Mouse (Mus musculus): Measurements from ENCODE around the gene Ntsr1. TPM values are rescaled to one million over a fixed set of nuclear protein-coding genes. Genes with fewer than 3 reads are reported as not detected.

Ntsr1 gene
- polyA plus RNA-seq, 1 experiment from 2014 or later = 1.8 TPM

Other genes with a start within 250 kb of the Ntsr1 start
- 332 and 351 TPM in 2 replicates for gene Rps21, start 242.6 kb upstream of the Ntsr1 start, polyA plus RNA-seq (2015; fragmentation: Nextera tagmentation; extraction: Ambion mirVana)
- gene Cables2, start 226.5 kb upstream of the Ntsr1 start, polyA plus RNA-seq (2015; fragmentation: Nextera tagmentation; extraction: Ambion mirVana) = 9.0 and 9.3 TPM in 2 replicates
- gene Rbbp8nl, start 210.1 kb upstream of the Ntsr1 start, polyA plus RNA-seq (2015; fragmentation: Nextera tagmentation; extraction: Ambion mirVana) = 0.05 and 0.08 TPM in 2 replicates
- 11.8 and 14.7 TPM in 2 replicates for gene Gata5, start 165.3 kb upstream of the Ntsr1 start, polyA plus RNA-seq (2015; fragmentation: Nextera tagmentation; extraction: Ambion mirVana)
- 0.32 and 0.38 TPM in 2 replicates for gene Slco4a1, start 43.7 kb upstream of the Ntsr1 start, polyA plus RNA-seq (2015; fragmentation: Nextera tagmentation; extraction: Ambion mirVana)
- 22.6 and 23.4 TPM in 2 replicates for gene Mrgbp, start 81.3 kb downstream of the Ntsr1 start, polyA plus RNA-seq (2015; fragmentation: Nextera tagmentation; extraction: Ambion mirVana)
- 53.5 and 54.4 TPM in 2 replicates for gene Ogfr, start 89.3 kb downstream of the Ntsr1 start, polyA plus RNA-seq (2015; fragmentation: Nextera tagmentation; extraction: Ambion mirVana)
- gene Col9a3, start 97.8 kb downstream of the Ntsr1 start, polyA plus RNA-seq (2015; fragmentation: Nextera tagmentation; extraction: Ambion mirVana) = 16.0 and 19.3 TPM in 2 replicates
- not detected in 2 replicates for gene Tcfl5, start 142.7 kb downstream of the Ntsr1 start, polyA plus RNA-seq (2015; fragmentation: Nextera tagmentation; extraction: Ambion mirVana)
- 14.8 and 16.4 TPM in 2 replicates for gene Dido1, start 210.0 kb downstream of the Ntsr1 start, polyA plus RNA-seq (2015; fragmentation: Nextera tagmentation; extraction: Ambion mirVana)
- 43.8 and 50.4 TPM in 2 replicates for gene Gid8, start 210.1 kb downstream of the Ntsr1 start, polyA plus RNA-seq (2015; fragmentation: Nextera tagmentation; extraction: Ambion mirVana)
- 0.65 and 1.1 TPM in 2 replicates for gene Slc17a9, start 225.3 kb downstream of the Ntsr1 start, polyA plus RNA-seq (2015; fragmentation: Nextera tagmentation; extraction: Ambion mirVana)

All from heart, embryonic 13.5 days (tissue).